Comparison of ENCODE assay signal across 8 mouse cellular contexts in genomic region chr7:83443596-83444278, GRCm38 (mm10).
DNase-seq lines count a peak whose midpoint lies in the region; ATAC-seq lines count a peak whose summit lies in the region.
"Had no signal": no experiment of that assay in that cellular context is flagged by ENCODE, and none has a peak within 500 bp of the region (broad histone marks: within the 10 kb centered on the region; RNA-seq: fewer than 3 reads in every experiment).

No protein-coding gene starts in this region.

- 0 out of 2 replicates have a peak overlapping the region, but pooled peaks have one; percentile 25 for H3K4me2 ChIP-seq in kidney, embryonic 15.5 days
- no peak overlapping the region for H3K4me2 ChIP-seq in hindbrain, embryonic 13.5 days
- no peak overlapping the region for H3K4me2 ChIP-seq in midbrain, embryonic 16.5 days (ENCODE audit: low read length)

- H3K4me3 ChIP-seq in kidney, embryonic 15.5 days (replicated peaks): no peak overlapping the region
- 0 out of 2 replicates have a peak overlapping the region, but pooled peaks have one; percentile 2 for H3K4me3 ChIP-seq in embryonic facial prominence, embryonic 10.5 days
- no peak overlapping the region for H3K4me3 ChIP-seq in hindbrain, embryonic 13.5 days
- H3K4me3 ChIP-seq in midbrain, embryonic 16.5 days (ENCODE audit: low read depth, low read length): no peak overlapping the region

- DNase-seq in kidney, postnatal 25 days: no peak
- peak; percentile 85 for DNase-seq in embryonic facial prominence, embryonic 10.5 days (ENCODE audit: low spot score)
- no peak for DNase-seq in left cerebral cortex, adult 11 months (ENCODE audit: low spot score)
- DNase-seq in left cerebral cortex, adult 9 months (ENCODE audit: low spot score in 2 of 2): no peak

- H3K9me3 ChIP-seq in kidney, embryonic 15.5 days (replicated peaks): no peaks in the 10 kb centered on the region
- H3K9me3 ChIP-seq in embryonic facial prominence, embryonic 10.5 days: no peaks in the 10 kb centered on the region
- H3K9me3 ChIP-seq in hindbrain, embryonic 13.5 days: no peaks in the 10 kb centered on the region
- no peaks in the 10 kb centered on the region for H3K9me3 ChIP-seq in midbrain, embryonic 16.5 days (replicated peaks; ENCODE audit: control insufficient read depth, low read length, poor library complexity, severe bottlenecking)
- H3K9me3 ChIP-seq: G1E had no signal

- H3K4me1 ChIP-seq in kidney, embryonic 15.5 days: peaks cover 30% of the 10 kb centered on the region
- H3K4me1 ChIP-seq in embryonic facial prominence, embryonic 10.5 days: peaks cover 41% of the 10 kb centered on the region
- peaks cover 9% of the 10 kb centered on the region for H3K4me1 ChIP-seq in hindbrain, embryonic 13.5 days (replicated peaks)
- H3K4me1 ChIP-seq in midbrain, embryonic 16.5 days (ENCODE audit: control insufficient read depth, insufficient read depth, low read length): peaks cover 5% of the 10 kb centered on the region; the same call in 1 of the 2 replicates

- no peaks in the 10 kb centered on the region for H3K27me3 ChIP-seq in kidney, embryonic 15.5 days
- no peaks in the 10 kb centered on the region for H3K27me3 ChIP-seq in embryonic facial prominence, embryonic 10.5 days (replicated peaks; ENCODE audit: low read depth, poor library complexity, severe bottlenecking)
- H3K27me3 ChIP-seq in hindbrain, embryonic 13.5 days: no peaks in the 10 kb centered on the region
- no peaks in the 10 kb centered on the region for H3K27me3 ChIP-seq in midbrain, embryonic 16.5 days (ENCODE audit: control insufficient read depth, insufficient read depth, low read depth, low read length)

- ATAC-seq in kidney, embryonic 15.5 days (replicated peaks; ENCODE audit: low FRiP score): peak; percentile 81
- 0 out of 2 replicates have a peak, but pooled peaks have one; percentile 59 for ATAC-seq in hindbrain, embryonic 13.5 days (ENCODE audit: low FRiP score)
- 0 out of 2 replicates have a peak, but pooled peaks have one; percentile 60 for ATAC-seq in midbrain, embryonic 16.5 days

- no peaks in the 10 kb centered on the region for H3K36me3 ChIP-seq in kidney, embryonic 15.5 days
- H3K36me3 ChIP-seq in embryonic facial prominence, embryonic 10.5 days (replicated peaks): no peaks in the 10 kb centered on the region
- no peaks in the 10 kb centered on the region for H3K36me3 ChIP-seq in hindbrain, embryonic 13.5 days
- H3K36me3 ChIP-seq in midbrain, embryonic 16.5 days (ENCODE audit: control insufficient read depth, insufficient read depth, low read length): no peaks in the 10 kb centered on the region
- H3K36me3 ChIP-seq: G1E had no signal

- no peak overlapping the region for H3K9ac ChIP-seq in kidney, embryonic 15.5 days
- no peak overlapping the region for H3K9ac ChIP-seq in hindbrain, embryonic 13.5 days
- H3K9ac ChIP-seq in midbrain, embryonic 16.5 days (ENCODE audit: low read depth, low read length): no peak overlapping the region

- H3K27ac ChIP-seq in kidney, embryonic 15.5 days: peak overlapping the region; percentile 86
- H3K27ac ChIP-seq in embryonic facial prominence, embryonic 10.5 days (replicated peaks): peak overlapping the region; percentile 85
- H3K27ac ChIP-seq in hindbrain, embryonic 13.5 days: no peak overlapping the region; the same call in 1 of the 2 replicates
- no peak overlapping the region for H3K27ac ChIP-seq in midbrain, embryonic 16.5 days (ENCODE audit: low read length)

- 17% methylated on average over 16 of the region's 16 CpGs for WGBS in kidney, embryonic 15.5 days
- WGBS in embryonic facial prominence, embryonic 10.5 days: 15% methylated on average over 16 of the region's 16 CpGs
- 26% methylated on average over 16 of the region's 16 CpGs for WGBS in hindbrain, embryonic 13.5 days
- WGBS in midbrain, embryonic 16.5 days: 20% methylated on average over 16 of the region's 16 CpGs

Comparison
In these comparisons a context has a peak if more than half of its experiments do, and no peak if none do; other contexts are left out.
1. H3K27ac ChIP-seq: peak in kidney, embryonic 15.5 days (single experiment) and embryonic facial prominence, embryonic 10.5 days (single experiment); none in hindbrain, embryonic 13.5 days (single experiment) and midbrain, embryonic 16.5 days (single experiment).
2. Peak in every context shown above with its lines, with median percentiles within 50 percentile points of each other: ATAC-seq.